Mouse (Mus musculus): ENCODE measurements around the gene Pcx.
A peak's percentile ranks its signal among the peaks of the same experiment; 100 is the strongest.
"Not testable (repeated sequence)": the region's sequence is repeated elsewhere in the genome, so short reads cannot be mapped to it uniquely, and the experiment has no call there.

Pcx gene

DNA sequence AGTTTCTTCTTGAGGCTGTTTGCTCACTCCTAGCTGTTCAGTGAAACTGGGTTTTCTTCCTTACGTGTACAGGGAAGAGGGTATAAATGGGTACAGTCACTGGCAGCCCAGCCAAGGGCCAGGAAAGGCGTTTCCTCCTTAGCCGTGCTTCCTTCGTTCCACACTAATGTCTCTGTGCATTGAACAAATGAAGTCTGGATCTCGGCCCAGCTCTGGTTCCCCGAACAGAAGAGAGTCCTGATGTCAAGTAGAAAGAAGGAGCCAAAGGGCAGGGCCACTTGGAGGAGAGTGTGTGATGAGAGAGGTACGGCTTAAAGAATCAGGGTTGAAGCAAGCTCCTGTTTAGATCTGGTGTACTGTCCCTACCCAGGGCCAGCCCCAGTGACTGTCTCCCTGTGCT, 44.8 kb downstream of the Pcx start:
- DNase-seq, result no peak

DNA sequence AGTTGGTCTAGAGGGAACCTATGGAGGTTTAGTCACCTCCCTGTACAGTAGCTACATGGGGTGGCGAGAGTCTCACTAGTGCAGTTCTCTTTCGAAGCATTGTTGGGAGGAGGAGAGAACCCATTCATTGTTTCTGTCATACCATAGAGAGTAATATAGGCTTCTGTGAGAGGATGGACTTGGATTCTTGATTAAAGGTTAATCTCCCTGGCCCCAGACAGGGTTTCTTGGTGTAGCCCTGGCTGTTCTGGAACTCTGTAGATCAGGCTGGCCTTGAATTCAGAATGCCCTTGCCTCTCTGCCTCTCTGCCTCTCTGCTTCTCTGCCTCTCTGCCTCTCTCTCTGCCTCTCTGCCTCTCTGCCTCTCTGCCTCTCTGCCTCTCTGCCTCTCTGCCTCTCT, 46.5 kb downstream of the Pcx start:
- DNase-seq, result no peak

DNA sequence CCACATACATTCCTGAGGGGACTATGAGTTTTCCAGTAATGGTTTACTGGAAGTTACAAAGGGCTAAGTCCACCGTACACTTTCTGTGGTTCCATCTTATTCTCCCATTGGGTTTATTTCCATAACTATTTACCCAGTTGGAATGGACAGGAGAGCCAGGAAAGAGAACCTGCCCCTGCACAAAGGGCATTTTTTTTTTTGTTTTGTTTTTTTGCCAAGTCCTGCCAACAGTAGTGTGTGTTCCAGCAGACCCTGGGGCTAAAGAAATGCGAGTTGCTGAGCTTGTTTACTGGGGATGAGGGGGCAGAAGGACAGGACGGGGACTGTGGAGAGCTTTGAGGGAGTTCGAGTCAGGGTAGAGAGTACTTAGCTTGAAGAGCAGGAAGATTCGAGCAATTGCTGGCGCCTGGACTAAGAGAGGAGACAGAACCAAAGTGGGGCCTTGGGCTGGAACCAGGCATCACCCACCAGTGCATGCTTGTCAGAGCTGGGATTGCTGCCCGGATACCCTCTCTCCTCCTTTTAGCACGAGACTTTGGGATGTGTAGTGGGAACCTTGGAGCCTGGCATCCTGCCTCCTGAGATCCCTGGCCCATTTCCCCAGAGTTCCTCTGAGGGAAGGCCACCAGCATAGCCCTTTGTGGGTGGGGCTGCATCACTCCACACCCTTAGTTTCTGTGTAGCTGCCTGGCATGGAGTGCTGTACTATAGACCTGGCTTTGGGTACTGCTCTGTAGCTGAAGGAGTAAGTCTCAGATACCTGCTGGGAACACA, 47.7 kb downstream of the Pcx start:
- peak; percentile 44 to 61 for DNase-seq

DNA sequence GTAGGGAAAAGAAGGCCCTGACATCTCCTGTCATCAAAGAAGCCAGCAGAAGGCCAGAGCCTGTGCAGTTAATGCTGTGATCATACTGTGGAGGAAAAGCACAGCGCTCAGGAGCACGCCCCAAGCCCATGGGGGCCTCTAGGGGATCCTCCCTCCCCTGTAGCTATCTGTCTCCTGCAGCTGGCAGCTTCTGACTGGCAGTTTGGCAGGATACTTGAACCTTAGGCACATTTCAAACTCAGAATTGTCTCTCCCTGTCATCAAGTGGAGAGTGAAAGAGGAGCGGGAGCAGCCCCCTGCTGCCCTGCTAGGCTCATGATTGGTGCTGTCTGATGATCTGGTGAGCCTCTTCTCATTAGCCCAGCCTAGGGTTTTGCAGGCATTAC, 48.3 kb downstream of the Pcx start:
- no peak for DNase-seq

DNA sequence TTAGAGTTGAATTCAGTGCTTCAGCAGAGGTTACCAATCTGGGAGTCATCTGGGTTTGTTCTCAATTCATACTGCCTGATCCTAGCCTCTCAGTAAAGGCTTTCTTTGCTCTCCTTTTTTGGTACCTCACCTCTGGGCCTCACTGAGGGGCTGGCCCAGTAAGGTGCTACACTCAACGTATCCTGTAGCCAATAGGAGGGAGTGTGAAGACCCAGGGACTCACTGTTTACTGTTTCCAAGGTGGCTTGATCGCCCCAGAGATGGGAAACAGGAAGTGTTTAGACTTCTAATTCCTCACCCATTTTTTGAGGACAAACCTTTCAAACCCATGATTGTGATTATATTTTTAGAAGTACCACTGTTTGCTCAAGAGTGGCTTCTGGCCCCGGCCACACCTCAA, 48.7 kb downstream of the Pcx start:
- DNase-seq, result no peak

GRCm38 (mm10) chr19:4559588-4559987, 49.3 kb downstream of the Pcx start:
- no peak for DNase-seq

DNA sequence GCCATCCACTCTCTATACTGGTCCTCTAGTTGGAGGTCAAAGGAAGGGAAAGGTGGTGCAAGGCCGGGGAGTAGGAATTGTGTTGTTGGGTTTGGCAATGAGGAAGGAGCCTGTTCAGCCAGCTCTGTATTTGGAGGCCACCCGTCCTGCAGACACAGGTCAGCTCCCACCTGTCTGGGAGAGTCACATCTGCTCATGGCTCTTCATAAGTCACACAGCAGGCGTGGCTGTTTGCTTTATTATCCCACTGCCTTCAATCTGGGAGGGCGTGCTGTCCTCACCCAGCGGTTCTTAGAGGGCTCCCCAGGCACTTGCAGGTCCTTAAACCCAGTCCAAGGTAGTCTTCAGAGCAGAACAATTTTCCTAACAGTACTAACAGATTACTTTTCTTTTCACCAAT, 49.9 kb downstream of the Pcx start:
- DNase-seq, result no peak

DNA sequence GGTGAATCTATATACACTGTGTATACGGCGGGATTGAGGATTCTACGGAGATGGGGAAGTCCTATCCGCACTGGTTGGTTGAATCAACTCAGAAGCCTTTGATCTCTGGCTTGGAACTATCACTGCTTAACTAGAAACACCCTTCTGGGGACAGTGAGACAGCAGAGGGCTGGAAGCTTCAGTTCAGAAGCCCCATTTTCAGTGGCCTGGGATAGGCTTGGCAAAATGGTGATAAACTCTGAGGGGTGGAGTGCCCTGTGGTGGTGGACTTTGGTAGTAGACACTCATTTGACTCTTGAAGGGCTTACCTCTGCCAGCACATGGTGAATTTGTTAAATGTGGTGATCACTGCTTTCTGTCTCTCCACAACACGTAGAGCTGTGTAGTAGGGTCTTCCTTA, 55.4 kb downstream of the Pcx start:
- no peak for DNase-seq

GRCm38 (mm10) chr19:4566880-4567279, 56.6 kb downstream of the Pcx start:
- DNase-seq, result no peak

DNA sequence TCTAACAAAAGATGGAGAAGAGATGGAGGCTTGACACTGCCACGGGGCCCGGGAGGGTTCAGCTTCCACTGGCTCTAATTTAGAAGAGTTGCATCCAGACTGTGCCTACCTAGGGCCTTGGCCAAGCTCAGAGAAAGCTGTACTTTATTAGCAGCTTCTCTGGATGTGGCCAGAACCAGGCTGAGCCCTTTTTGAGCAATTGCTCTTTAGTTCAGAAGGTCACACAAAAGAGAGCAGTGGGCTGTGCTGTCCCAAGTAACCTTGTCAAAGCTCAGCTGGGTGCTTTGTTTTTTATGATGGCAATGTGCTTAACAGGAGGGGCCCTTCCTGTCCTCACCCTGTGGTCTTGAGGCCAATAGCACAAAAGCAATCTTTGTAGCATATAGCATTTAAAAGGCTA, 57.4 kb downstream of the Pcx start:
- no peak for DNase-seq

GRCm38 (mm10) chr19:4568832-4569231, 58.6 kb downstream of the Pcx start:
- DNase-seq, result no peak

- DNase-seq, result peak in 1 of 2 experiments; percentile 30
These were observed 59.3 kb downstream of the Pcx start for GRCm38 (mm10) chr19:4569356-4570236.

- no peak for DNase-seq
These were observed 60.0 kb downstream of the Pcx start for GRCm38 (mm10) chr19:4570237-4570613.

- DNase-seq, result no peak
These were observed 60.5 kb downstream of the Pcx start for GRCm38 (mm10) chr19:4570815-4571214.

- peak in 1 of 2 experiments; percentile 20 for DNase-seq
These were observed 61.4 kb downstream of the Pcx start for GRCm38 (mm10) chr19:4571658-4572057.

GRCm38 (mm10) chr19:4572061-4572460, 61.8 kb downstream of the Pcx start:
- no peak for DNase-seq

DNA sequence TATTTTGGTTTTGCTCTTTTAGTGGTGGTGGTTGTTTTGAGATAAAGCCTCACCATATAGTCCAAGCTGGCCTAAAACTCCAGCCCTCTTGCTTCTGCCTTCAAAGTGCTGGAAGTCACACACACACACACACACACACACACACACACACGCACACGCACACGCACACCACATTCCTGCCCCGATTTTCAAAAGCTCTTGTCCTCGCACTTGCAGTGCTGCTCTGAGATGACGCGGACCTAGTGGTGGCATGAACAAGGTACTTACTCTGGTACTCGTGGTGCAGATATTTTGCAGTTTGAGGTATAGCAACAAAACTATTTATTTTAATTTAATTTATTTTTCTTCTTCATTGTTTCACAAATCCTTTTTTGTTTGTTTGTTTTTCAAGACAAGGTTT, 62.2 kb downstream of the Pcx start:
- no peak for DNase-seq

DNA sequence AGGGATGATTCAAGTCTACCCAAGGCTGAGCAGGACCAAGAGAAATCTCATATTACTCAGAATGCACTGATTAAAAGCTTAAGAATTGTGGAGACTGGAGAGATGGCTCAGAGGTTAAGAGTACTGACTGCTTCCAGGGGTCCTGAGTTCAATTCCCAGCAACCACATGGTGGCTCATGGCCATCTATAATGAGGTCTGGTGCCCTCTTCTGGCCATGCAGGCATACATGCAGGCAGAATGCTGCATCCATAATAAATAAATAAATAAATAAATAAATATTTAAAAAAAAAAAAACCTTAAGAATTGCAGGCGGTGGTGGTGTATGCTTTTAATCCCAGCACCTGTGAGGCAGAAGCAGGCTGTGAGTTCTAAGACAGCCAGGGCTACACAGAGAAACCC, 63.0 kb downstream of the Pcx start:
- no peak for DNase-seq

GRCm38 (mm10) chr19:4578799-4579198, 68.5 kb downstream of the Pcx start:
- DNase-seq, result peak; percentile 69 to 76

DNA sequence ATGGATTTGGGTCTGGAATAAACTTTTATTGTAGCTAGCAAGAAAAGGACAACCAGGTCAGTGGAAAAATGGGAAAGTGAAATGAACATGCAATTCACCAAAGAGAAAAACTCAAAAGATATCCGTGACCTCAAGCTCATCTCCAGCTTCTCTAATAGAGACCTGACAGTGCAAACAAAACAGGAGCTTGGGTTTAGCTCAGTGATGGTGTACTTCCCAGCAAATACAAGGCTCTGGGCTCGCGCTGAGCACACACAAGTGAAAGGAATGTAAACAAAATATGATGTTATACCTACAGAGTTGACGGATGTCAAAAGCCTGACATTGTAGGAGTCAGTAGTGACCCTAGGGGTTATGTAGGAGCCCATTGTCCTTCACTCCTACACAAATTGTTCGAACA, 69.0 kb downstream of the Pcx start:
- DNase-seq, result no peak

- peak; percentile 21 to 29 for DNase-seq
These were observed 73.6 kb downstream of the Pcx start for GRCm38 (mm10) chr19:4583856-4584255.

GRCm38 (mm10) chr19:4586783-4587182, 76.5 kb downstream of the Pcx start:
- DNase-seq, result not testable (repeated sequence)

DNA sequence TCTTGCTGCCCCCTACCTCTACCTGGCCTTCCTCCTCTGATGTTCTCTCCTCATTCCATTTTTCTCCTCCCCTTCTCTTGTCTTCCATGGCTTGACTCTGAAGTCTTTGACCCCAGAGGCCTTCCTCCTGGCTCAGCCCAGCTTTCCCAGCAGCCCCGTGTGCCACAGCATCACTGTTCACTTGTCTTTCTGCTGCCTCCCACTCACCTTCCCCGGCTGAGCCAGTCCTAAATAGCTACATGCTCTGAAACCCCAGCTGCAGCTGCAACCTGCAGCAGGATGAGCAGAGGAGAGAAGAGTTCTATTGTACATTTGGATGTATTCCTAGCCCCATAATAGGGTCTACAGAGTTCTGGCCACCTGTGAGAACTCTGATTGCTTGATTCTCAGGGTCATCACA, 77.2 kb downstream of the Pcx start:
- DNase-seq, result no peak

- DNase-seq, result no peak
These were observed 78.2 kb downstream of the Pcx start for GRCm38 (mm10) chr19:4588430-4588829.

Data from cerebellum, postnatal 14 days (tissue).